Mouse (Mus musculus) intestine, postnatal 0 days (tissue): ENCODE data around the gene Fam83d. TPM values are rescaled to one million over a fixed set of nuclear protein-coding genes. Genes with fewer than 3 reads are reported as not detected.
A peak's percentile ranks its signal among the peaks of the same experiment; 100 is the strongest.

Experiments used
- ATAC-seq: fragments of 200-750 bp; cut with Nextera tagmentation; 2 replicates; pipeline ENCODE4 v1.8.0; 2017; ENCODE audit warnings: mild to moderate bottlenecking, moderate TSS enrichment, moderate library complexity
- H3K27ac ChIP-seq: fragments of 300-500 bp; sonication (generic); 2 replicates; pipeline ENCODE4 v1.5.1; 2014; ENCODE audit warnings: mild to moderate bottlenecking, low read depth, low read length, moderate library complexity
- H3K27me3 ChIP-seq: fragments of 300-500 bp; sonication (generic); replicated peaks from 2 replicates; pipeline ENCODE4 v1.6.1; 2014; ENCODE audit warnings: low read length, mixed read lengths; ENCODE audit not compliant: control insufficient read depth, insufficient read depth
- H3K36me3 ChIP-seq: fragments of 300-500 bp; sonication (generic); 2 replicates; pipeline ENCODE4 v1.6.1; 2014; ENCODE audit warnings: mild to moderate bottlenecking, moderate library complexity; ENCODE audit not compliant: control insufficient read depth, insufficient read depth
- H3K4me1 ChIP-seq: fragments of 300-500 bp; sonication (generic); replicated peaks from 2 replicates; pipeline ENCODE4 v1.6.1; 2014; ENCODE audit warnings: antibody characterized with exemption, low read length, mixed read lengths; ENCODE audit not compliant: control insufficient read depth, insufficient read depth
- H3K4me2 ChIP-seq: fragments of 300-500 bp; sonication (generic); replicated peaks from 2 replicates; pipeline ENCODE4 v1.6.1; 2014; ENCODE audit warnings: low read depth, mild to moderate bottlenecking, moderate library complexity
- H3K4me3 ChIP-seq: fragments of 300-500 bp; sonication (generic); 2 replicates; pipeline ENCODE4 v1.5.1; 2014; ENCODE audit warnings: low read depth, low read length
- H3K9ac ChIP-seq: fragments of 300-500 bp; sonication (generic); 2 replicates; pipeline ENCODE4 v1.6.1; 2014; ENCODE audit warnings: mild to moderate bottlenecking, low read depth, low read length
- H3K9me3 ChIP-seq: fragments of 300-500 bp; sonication (generic); 2 replicates; pipeline ENCODE4 v1.6.1; 2016; ENCODE audit warnings: mixed run types; ENCODE audit not compliant: control insufficient read depth
- CTCF ChIP-seq: sonication (generic); IDR thresholded peaks from 2 replicates; pipeline ENCODE4 v1.5.1; 2016; ENCODE audit warnings: low read depth, mild to moderate bottlenecking, control low read depth, antibody characterized with exemption, moderate library complexity
- WGBS: fragments of 180-500 bp; shearing (Covaris S2); extraction: QIAGEN DNeasy Blood & Tissue Kit; methylation state at CpG from one replicate; pipeline ENCODE4 v1.1.7; 2014; 5-methylcytosine and 5-hydroxymethylcytosine counted together
- polyA plus RNA-seq: library from polyadenylated mRNA; unstranded; fragments of >200 nt; fragmentation: Nextera tagmentation; extraction: Ambion mirVana; gene quantifications from 2 replicates; pipeline ENCODE4 v1.2.1, GENCODE M21; 2015

Gene Fam83d
- polyA plus RNA-seq, 1 experiment from 2014 or later = 15.0 TPM

DNA sequence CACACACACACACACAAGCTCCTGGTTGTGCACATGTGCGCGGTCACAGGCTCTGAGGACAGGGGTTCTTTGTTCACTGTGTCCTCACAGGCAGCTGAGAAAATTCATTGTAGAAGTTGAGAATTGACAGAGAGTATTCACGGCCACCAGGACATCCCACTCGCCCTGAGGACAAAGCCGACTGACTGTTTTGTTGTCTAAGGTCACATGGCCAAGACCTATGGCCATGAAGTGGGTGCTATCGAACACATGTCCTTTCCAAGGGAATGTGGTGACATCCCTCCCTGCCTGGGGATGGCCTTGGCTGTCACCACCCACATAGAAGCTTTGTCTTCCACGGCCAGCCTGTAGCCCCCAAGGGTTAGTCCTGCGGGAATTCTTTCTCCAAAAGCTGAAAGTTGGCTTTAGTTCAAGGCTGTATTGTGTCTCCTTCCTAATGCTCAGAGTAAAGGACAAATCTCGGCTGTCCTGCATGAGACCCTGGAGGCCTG is 26.8 kb upstream of the Fam83d start:
- H3K36me3 ChIP-seq = no peaks in the 10 kb centered on the region

DNA sequence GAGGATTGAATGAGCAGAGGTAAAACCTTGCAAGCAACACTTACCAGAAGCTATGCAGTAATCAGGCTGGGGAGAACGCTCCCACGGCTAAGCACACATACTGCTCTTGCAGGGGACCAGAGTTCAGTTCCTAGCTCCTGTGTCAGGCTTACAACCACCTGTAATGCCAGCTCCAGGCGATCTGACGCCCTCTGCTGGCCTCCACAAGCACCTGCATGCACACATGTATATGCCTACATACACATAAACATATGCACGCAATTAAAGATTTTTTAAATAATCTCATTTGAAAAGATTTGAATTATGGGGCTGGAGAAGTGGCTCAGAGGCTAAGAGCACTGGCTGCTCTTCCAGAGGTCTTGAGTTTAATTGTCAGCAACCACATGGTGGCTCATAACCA is 25.5 kb upstream of the Fam83d start:
- WGBS = 72% methylated on average over 5 of the region's 5 CpGs
- peak; percentile 22 for TF ChIP-seq CTCF
- ATAC-seq = no peak

More for the DNA sequence above, 26.8 kb upstream of the Fam83d start:
- Histone ChIP-seq H3K27ac (no peak overlapping the region), H3K27me3 (no peaks in the 10 kb centered on the region), H3K4me1 (no peaks in the 10 kb centered on the region), H3K4me2 (no peak overlapping the region), H3K4me3 (no peak overlapping the region), H3K9ac (no peak overlapping the region), H3K9me3 (no peaks in the 10 kb centered on the region)
- TF ChIP-seq CTCF = no peak
- no peak for ATAC-seq
- WGBS = 74% methylated on average over 9 of the region's 9 CpGs

DNA sequence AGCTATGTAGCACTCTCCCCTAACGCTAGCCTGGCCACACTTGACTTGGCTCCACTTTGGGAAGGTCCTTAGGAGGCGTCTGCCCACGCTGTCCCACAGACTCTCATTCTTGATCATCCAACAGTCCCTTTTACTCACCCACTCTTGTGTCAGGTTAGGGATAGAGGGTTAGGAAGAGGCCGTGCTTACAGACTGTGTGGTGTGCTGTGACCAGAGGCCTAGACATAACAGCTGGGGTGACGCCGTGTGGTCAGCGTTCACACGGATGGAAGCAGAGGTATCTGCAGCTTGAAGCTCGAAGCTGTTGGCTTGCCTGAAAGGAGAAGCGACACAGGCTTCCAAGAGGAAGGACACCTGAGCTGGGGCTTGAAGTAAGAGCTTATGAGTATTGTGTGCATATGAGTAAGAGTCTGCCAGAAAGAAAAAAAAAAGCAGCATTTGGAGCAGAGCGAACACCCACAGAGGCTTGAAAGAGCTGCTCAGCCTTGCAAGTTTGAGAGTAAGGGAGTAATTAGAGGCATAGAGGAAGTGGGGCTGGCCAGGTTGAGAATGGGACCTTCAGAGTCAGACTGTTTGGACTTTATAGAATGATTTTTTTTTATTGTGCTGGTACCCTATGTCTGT is 24.3 kb upstream of the Fam83d start:
- H3K9ac ChIP-seq = no peak overlapping the region
- no peak for TF ChIP-seq CTCF
- no peak overlapping the region for H3K4me3 ChIP-seq
- no peak overlapping the region for H3K27ac ChIP-seq
- no peak overlapping the region for H3K4me2 ChIP-seq
- no peaks in the 10 kb centered on the region for H3K27me3 ChIP-seq
- H3K9me3 ChIP-seq = no peaks in the 10 kb centered on the region
- 87% methylated on average over 11 of the region's 11 CpGs for WGBS
- H3K4me1 ChIP-seq = no peaks in the 10 kb centered on the region
- no peak for ATAC-seq
- H3K36me3 ChIP-seq = no peaks in the 10 kb centered on the region

More for the DNA sequence above, 25.5 kb upstream of the Fam83d start:
- Histone ChIP-seq H3K4me2 (no peak overlapping the region), H3K9ac (no peak overlapping the region), H3K9me3 (no peaks in the 10 kb centered on the region), H3K4me3 (no peak overlapping the region), H3K4me1 (no peaks in the 10 kb centered on the region), H3K36me3 (no peaks in the 10 kb centered on the region), H3K27ac (no peak overlapping the region), H3K27me3 (no peaks in the 10 kb centered on the region)

DNA sequence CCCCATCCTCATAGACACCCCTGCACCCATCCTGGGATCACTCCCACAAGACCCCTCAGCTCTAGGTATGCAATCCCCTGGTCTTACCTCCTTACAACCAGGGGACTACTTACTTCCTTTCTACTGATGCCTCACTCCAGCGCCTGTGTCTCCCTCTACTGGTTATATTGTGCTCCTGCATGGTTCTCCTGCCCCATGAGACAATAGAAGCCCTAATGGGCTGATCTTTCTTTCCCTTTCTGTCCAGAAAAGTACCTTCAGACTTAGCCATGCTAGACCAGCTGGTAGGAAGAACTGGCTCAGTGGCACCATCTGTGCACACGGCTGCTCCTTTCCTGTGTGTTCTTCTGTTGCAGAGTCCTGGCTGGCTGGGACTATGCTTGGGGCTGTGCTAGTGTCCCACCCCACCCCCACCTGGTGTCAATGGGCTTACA is 22.8 kb upstream of the Fam83d start:
- Histone ChIP-seq H3K4me3 (no peak overlapping the region), H3K27ac (no peak overlapping the region), H3K36me3 (no peaks in the 10 kb centered on the region), H3K9me3 (no peaks in the 10 kb centered on the region), H3K9ac (no peak overlapping the region), H3K27me3 (no peaks in the 10 kb centered on the region), H3K4me2 (no peak overlapping the region), H3K4me1 (no peaks in the 10 kb centered on the region)
- no peak for ATAC-seq
- whole genome bisulfite sequencing = 19% methylated on average over 2 of the region's 2 CpGs
- peak; percentile 86 for TF ChIP-seq CTCF

DNA sequence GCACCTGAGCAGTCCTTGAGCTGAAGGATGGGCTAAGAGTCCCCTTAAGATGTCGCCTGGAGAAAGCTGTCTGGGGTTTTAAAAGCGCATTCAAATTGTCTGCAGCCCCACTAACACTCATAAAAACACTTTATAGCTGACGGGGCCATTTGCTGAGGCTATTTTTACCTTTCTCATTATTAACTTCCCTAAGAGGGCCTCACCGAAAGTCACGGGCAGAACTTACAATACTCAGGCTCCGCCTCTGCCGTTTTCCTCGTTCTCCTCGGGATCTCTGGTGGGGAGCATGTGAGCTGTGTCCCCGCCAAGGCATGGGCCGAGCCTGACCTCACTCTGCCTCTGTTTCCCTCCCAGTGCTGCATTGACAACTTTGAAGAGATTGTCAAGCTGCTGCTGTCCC is 21.7 kb upstream of the Fam83d start:
- ATAC-seq = no peak

DNA sequence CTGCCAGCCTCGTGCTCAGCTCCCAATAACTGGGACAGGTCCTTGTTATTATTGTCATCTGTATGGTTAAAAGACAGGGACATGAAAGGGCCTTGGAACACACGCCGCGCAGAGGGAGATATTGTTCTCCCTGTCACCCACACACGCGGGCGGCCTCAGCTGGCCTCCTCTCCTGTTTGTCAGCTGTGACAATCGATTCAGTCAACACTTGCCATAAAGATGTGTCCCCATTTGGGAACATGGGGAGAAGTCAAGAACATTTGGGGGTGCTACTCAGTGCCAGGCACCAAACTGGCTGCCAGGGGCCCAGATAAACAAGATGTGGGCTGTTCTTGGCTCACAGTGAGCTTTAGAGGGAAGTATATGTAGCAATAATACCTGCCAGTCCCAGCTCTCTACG is 18.5 kb upstream of the Fam83d start:
- H3K36me3 ChIP-seq = no peaks in the 10 kb centered on the region
- no peaks in the 10 kb centered on the region for H3K27me3 ChIP-seq
- no peak overlapping the region for H3K4me2 ChIP-seq
- no peak for ATAC-seq
- H3K4me3 ChIP-seq = no peak overlapping the region
- H3K9ac ChIP-seq = no peak overlapping the region
- no peak overlapping the region for H3K27ac ChIP-seq
- WGBS = 93% methylated on average over 9 of the region's 9 CpGs
- H3K4me1 ChIP-seq = no peaks in the 10 kb centered on the region
- TF ChIP-seq CTCF = no peak
- H3K9me3 ChIP-seq = no peaks in the 10 kb centered on the region

More for the DNA sequence above, 21.7 kb upstream of the Fam83d start:
- Histone ChIP-seq H3K4me2 (no peak overlapping the region), H3K27me3 (no peaks in the 10 kb centered on the region), H3K27ac (no peak overlapping the region), H3K4me1 (no peaks in the 10 kb centered on the region), H3K9ac (no peak overlapping the region), H3K36me3 (no peaks in the 10 kb centered on the region), H3K9me3 (no peaks in the 10 kb centered on the region), H3K4me3 (no peak overlapping the region)
- TF ChIP-seq CTCF = no peak
- 48% methylated on average over 11 of the region's 11 CpGs for WGBS
